Mouse (Mus musculus) adrenal gland, postnatal 10 days (tissue): ENCODE measurements around the gene Kdm2b. TPM values are rescaled to one million over a fixed set of nuclear protein-coding genes. Genes with fewer than 3 reads are reported as not detected.
A peak's percentile ranks its signal among the peaks of the same experiment; 100 is the strongest.

Experiments
- DNase-seq: peaks from one replicate; pipeline ENCODE4 v3.0.0; 2021; ENCODE audit warnings: mixed read lengths
- total RNA-seq, 2 experiments: library from RNA; stranded (reverse); gene quantifications; 2 replicates each; pipeline ENCODE4 v1.2.3; 2021

Gene Kdm2b
- total RNA-seq, 2 experiments from 2014 or later = 22.8 to 27.6 TPM

GRCm38 (mm10) chr5:122927092-122927491, 62.5 kb downstream of the Kdm2b start:
- DNase-seq = no peak

- no peak for DNase-seq
Measured at GRCm38 (mm10) chr5:122926341-122926740, 63.3 kb downstream of the Kdm2b start.

- DNase-seq = peak; percentile 79
Measured at GRCm38 (mm10) chr5:122925534-122925958, 64.1 kb downstream of the Kdm2b start.

- no peak for DNase-seq
Measured at GRCm38 (mm10) chr5:122923871-122924465, 65.7 kb downstream of the Kdm2b start.

- DNase-seq = no peak
Measured at GRCm38 (mm10) chr5:122921941-122922340, 67.7 kb downstream of the Kdm2b start.

- no peak for DNase-seq
Measured at GRCm38 (mm10) chr5:122920557-122920956, 69.1 kb downstream of the Kdm2b start.

- DNase-seq = no peak
Measured at GRCm38 (mm10) chr5:122917982-122918711, 71.5 kb downstream of the Kdm2b start.

- DNase-seq = no peak
Measured at GRCm38 (mm10) chr5:122916147-122916546, 73.5 kb downstream of the Kdm2b start.

- no peak for DNase-seq
Measured at GRCm38 (mm10) chr5:122912863-122913262, 76.8 kb downstream of the Kdm2b start.

- DNase-seq = no peak
Measured at GRCm38 (mm10) chr5:122909481-122909880, 80.1 kb downstream of the Kdm2b start.

- no peak for DNase-seq
Measured at GRCm38 (mm10) chr5:122908001-122908400, 81.6 kb downstream of the Kdm2b start.

- DNase-seq = no peak
Measured at GRCm38 (mm10) chr5:122907182-122907581, 82.4 kb downstream of the Kdm2b start.

- DNase-seq = no peak
Measured at GRCm38 (mm10) chr5:122903165-122903564, 86.5 kb downstream of the Kdm2b start.

- no peak for DNase-seq
Measured at GRCm38 (mm10) chr5:122902228-122902627, 87.4 kb downstream of the Kdm2b start.

- no peak for DNase-seq
Measured at GRCm38 (mm10) chr5:122901666-122902065, 88.0 kb downstream of the Kdm2b start.

GRCm38 (mm10) chr5:122901179-122901578, 88.4 kb downstream of the Kdm2b start:
- no peak for DNase-seq

- no peak for DNase-seq
Measured at GRCm38 (mm10) chr5:122900558-122901171, 89.0 kb downstream of the Kdm2b start.

GRCm38 (mm10) chr5:122899777-122900557, 89.7 kb downstream of the Kdm2b start:
- peak; percentile 96 for DNase-seq

- peak; percentile 51 for DNase-seq
Measured at GRCm38 (mm10) chr5:122898963-122899776, 90.5 kb downstream of the Kdm2b start.

GRCm38 (mm10) chr5:122898153-122898552, 91.5 kb downstream of the Kdm2b start:
- no peak for DNase-seq

GRCm38 (mm10) chr5:122894821-122895220, 94.8 kb downstream of the Kdm2b start:
- no peak for DNase-seq
